Mouse (Mus musculus): Measurements from ENCODE around the gene Tmem19. TPM values are rescaled to one million over a fixed set of nuclear protein-coding genes. Genes with fewer than 3 reads are reported as not detected.
"Not testable (repeated sequence)": the region's sequence is repeated elsewhere in the genome, so short reads cannot be mapped to it uniquely, and the experiment has no call there.

The Tmem19 gene
- polyA plus RNA-seq, 1 experiment from 2014 or later, result 31.6 TPM

DNA sequence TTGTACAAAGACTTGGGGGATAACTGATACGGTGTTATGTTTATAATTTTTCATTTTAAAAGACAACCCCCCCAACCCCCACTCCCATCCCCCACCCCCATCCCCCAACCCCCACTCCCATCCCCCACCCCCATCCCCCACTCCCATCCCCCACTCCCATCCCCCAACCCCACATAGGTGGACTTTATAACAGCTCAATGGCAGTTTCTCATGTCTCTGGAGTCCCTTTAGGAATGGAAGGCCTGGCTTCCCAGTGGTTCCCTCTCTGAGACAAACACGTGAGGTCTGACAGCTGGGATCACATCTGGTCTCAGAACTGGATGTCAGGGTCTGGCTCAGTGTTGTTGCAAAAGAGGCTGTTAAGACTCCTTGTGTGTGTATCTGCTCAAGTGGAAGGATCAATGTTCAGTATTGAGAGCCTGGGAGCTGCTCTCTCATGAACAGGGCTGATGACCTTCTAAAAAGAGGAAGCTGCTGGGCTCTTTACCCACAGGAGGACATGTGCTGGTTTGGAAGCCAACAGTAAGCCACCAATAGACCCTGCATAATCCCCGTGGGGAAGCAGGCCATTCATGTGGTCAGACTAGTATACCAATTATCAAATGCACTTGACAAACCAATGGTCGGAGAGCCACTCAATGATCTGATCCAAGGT lies 19.4 kb downstream of the Tmem19 start:
- 84% methylated on average over 4 of the region's 4 CpGs for WGBS
- Histone ChIP-seq H3K9me3 (replicated peaks) (no peaks in the 10 kb centered on the region), H3K4me2 (no peak overlapping the region), H3K36me3 (peaks cover 53% of the 10 kb centered on the region), H3K27me3 (replicated peaks) (no peaks in the 10 kb centered on the region), H3K4me1 (no peaks in the 10 kb centered on the region), H3K4me3 (replicated peaks) (no peak overlapping the region), H3K27ac (replicated peaks) (no peak overlapping the region), H3K9ac (replicated peaks) (no peak overlapping the region)
- ATAC-seq (ENCODE audit: low FRiP score), result no peak

GRCm38 (mm10) chr10:115339820-115340328 lies 22.4 kb downstream of the Tmem19 start:
- 92% methylated on average over 7 of the region's 7 CpGs for WGBS

GRCm38 (mm10) chr10:115336901-115337300 lies 25.4 kb downstream of the Tmem19 start:
- ATAC-seq (ENCODE audit: low FRiP score), result no peak
- WGBS, result 84% methylated on average over 4 of the region's 4 CpGs

More at GRCm38 (mm10) chr10:115339820-115340328, 22.4 kb downstream of the Tmem19 start:
- H3K4me1 ChIP-seq, result no peaks in the 10 kb centered on the region
- peaks cover 40% of the 10 kb centered on the region for H3K36me3 ChIP-seq
- ATAC-seq (ENCODE audit: low FRiP score), result no peak
- no peak overlapping the region for H3K4me3 ChIP-seq (replicated peaks)
- no peak overlapping the region for H3K9ac ChIP-seq (replicated peaks)
- H3K27ac ChIP-seq (replicated peaks), result no peak overlapping the region
- no peak overlapping the region for H3K4me2 ChIP-seq
- H3K27me3 ChIP-seq (replicated peaks), result no peaks in the 10 kb centered on the region
- no peaks in the 10 kb centered on the region for H3K9me3 ChIP-seq (replicated peaks)

GRCm38 (mm10) chr10:115333528-115333927 lies 28.8 kb downstream of the Tmem19 start:
- no peaks in the 10 kb centered on the region for H3K27me3 ChIP-seq (replicated peaks)
- WGBS, result 84% methylated on average over 9 of the region's 9 CpGs
- ATAC-seq (ENCODE audit: low FRiP score), result no peak
- H3K9me3 ChIP-seq (replicated peaks), result no peaks in the 10 kb centered on the region
- no peak overlapping the region for H3K4me3 ChIP-seq (replicated peaks)
- H3K36me3 ChIP-seq, result 0 out of 2 replicates have a peak, but pooled peaks cover under 1% of the 10 kb centered on the region
- H3K27ac ChIP-seq (replicated peaks), result no peak overlapping the region
- no peak overlapping the region for H3K9ac ChIP-seq (replicated peaks)
- no peak overlapping the region for H3K4me2 ChIP-seq
- no peaks in the 10 kb centered on the region for H3K4me1 ChIP-seq

More at GRCm38 (mm10) chr10:115336901-115337300, 25.4 kb downstream of the Tmem19 start:
- H3K36me3 ChIP-seq, result peaks cover 25% of the 10 kb centered on the region
- no peak overlapping the region for H3K4me3 ChIP-seq (replicated peaks)
- no peak overlapping the region for H3K4me2 ChIP-seq
- H3K9ac ChIP-seq (replicated peaks), result no peak overlapping the region
- H3K9me3 ChIP-seq (replicated peaks), result no peaks in the 10 kb centered on the region
- no peaks in the 10 kb centered on the region for H3K27me3 ChIP-seq (replicated peaks)
- H3K4me1 ChIP-seq, result no peaks in the 10 kb centered on the region
- H3K27ac ChIP-seq (replicated peaks), result no peak overlapping the region

GRCm38 (mm10) chr10:115332997-115333396 lies 29.3 kb downstream of the Tmem19 start:
- H3K27ac ChIP-seq (replicated peaks), result no peak overlapping the region
- H3K36me3 ChIP-seq, result no peaks in the 10 kb centered on the region
- no peak overlapping the region for H3K4me3 ChIP-seq (replicated peaks)
- no peaks in the 10 kb centered on the region for H3K4me1 ChIP-seq
- H3K27me3 ChIP-seq (replicated peaks), result no peaks in the 10 kb centered on the region
- no peak for ATAC-seq (ENCODE audit: low FRiP score)
- no peaks in the 10 kb centered on the region for H3K9me3 ChIP-seq (replicated peaks)
- WGBS, result 90% methylated on average over 4 of the region's 4 CpGs
- no peak overlapping the region for H3K9ac ChIP-seq (replicated peaks)
- H3K4me2 ChIP-seq, result no peak overlapping the region

- no peak for ATAC-seq (ENCODE audit: low FRiP score)
- Histone ChIP-seq H3K27me3 (replicated peaks) (no peaks in the 10 kb centered on the region), H3K9me3 (replicated peaks) (no peaks in the 10 kb centered on the region), H3K9ac (replicated peaks) (no peak overlapping the region), H3K36me3 (no peaks in the 10 kb centered on the region), H3K4me2 (no peak overlapping the region), H3K4me1 (no peaks in the 10 kb centered on the region), H3K27ac (replicated peaks) (no peak overlapping the region), H3K4me3 (replicated peaks) (no peak overlapping the region)
- WGBS, result 86% methylated on average over 8 of the region's 8 CpGs
Observed at GRCm38 (mm10) chr10:115332420-115332952, 29.8 kb downstream of the Tmem19 start.

DNA sequence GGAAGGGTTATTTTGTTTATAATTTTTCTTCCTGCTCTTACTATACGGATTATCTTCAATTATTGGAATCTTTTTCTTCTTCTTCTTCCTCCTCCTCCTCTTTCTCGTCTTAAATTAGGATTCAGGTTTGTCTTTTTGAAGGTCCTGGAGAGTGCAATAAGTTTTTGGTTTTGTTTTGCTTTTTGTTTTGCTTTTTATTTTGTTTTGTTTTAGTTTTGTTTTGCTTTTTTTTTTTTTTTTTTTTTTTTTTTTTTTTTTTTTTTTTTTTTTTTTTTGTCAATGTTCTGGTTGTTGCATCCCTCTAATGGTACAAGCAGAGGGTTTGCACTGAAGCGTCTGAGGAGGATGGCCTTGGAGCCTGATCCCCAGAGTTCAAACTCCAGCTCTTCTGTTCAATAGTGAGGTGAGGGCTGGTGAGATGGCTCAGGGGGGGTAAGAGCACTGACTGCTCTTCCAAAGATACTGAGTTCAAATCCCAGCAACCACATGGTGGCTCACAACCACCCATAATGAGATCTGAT lies 33.2 kb downstream of the Tmem19 start:
- Histone ChIP-seq H3K36me3 (no peaks in the 10 kb centered on the region), H3K4me2 (no peak overlapping the region), H3K4me3 (replicated peaks) (no peak overlapping the region), H3K27me3 (replicated peaks) (no peaks in the 10 kb centered on the region), H3K9me3 (replicated peaks) (no peaks in the 10 kb centered on the region), H3K27ac (replicated peaks) (no peak overlapping the region), H3K4me1 (0 out of 2 replicates have a peak, but pooled peaks cover 2% of the 10 kb centered on the region), H3K9ac (replicated peaks) (no peak overlapping the region)
- no peak for ATAC-seq (ENCODE audit: low FRiP score)
- WGBS, result 85% methylated on average over 3 of the region's 3 CpGs

DNA sequence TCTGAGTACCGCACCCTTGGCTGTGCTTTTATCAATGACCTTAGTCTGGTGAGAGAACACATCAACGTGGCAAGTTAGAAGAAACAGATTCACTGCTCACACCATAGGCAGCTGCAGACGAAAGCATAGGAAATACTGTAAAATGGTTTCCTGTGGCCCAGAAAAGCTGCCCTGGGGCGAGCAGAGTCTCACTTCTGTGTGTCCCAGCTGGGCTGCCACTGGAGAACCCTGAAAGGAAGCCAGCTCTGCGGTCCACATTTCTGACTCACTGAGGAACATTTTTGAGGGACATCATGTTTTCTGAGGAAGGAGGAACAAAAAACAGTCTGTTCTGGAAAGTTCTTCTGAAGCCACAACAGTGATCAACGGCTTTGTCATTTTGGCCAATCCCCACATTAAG lies 33.8 kb downstream of the Tmem19 start:
- H3K4me1 ChIP-seq, result 0 out of 2 replicates have a peak, but pooled peaks cover 2% of the 10 kb centered on the region
- no peak overlapping the region for H3K4me3 ChIP-seq (replicated peaks)
- WGBS, result 82% methylated on average over 6 of the region's 6 CpGs
- H3K9me3 ChIP-seq (replicated peaks), result no peaks in the 10 kb centered on the region
- no peak overlapping the region for H3K9ac ChIP-seq (replicated peaks)
- ATAC-seq (ENCODE audit: low FRiP score), result no peak
- no peaks in the 10 kb centered on the region for H3K27me3 ChIP-seq (replicated peaks)
- no peaks in the 10 kb centered on the region for H3K36me3 ChIP-seq
- no peak overlapping the region for H3K4me2 ChIP-seq
- H3K27ac ChIP-seq (replicated peaks), result no peak overlapping the region

DNA sequence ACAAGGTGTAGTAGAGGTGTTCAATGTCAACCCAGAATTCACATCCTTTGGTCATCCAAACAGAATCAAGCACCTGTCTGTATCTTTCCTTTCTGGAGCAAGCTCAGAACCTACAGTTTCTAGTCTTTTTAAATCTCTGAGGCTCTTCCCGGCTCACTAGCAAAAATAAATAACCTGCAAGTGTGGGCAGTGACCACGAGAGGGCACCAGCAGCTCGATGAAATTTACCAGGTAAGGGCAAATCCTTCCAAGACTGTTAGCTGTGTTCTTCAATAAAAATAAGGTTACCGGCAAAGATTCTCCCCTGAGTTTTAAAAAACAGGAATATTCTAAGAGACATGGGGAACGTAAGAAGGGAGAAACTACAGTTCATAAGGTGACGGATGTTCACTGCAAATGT lies 39.0 kb downstream of the Tmem19 start:
- ATAC-seq (ENCODE audit: low FRiP score), result no peak

DNA sequence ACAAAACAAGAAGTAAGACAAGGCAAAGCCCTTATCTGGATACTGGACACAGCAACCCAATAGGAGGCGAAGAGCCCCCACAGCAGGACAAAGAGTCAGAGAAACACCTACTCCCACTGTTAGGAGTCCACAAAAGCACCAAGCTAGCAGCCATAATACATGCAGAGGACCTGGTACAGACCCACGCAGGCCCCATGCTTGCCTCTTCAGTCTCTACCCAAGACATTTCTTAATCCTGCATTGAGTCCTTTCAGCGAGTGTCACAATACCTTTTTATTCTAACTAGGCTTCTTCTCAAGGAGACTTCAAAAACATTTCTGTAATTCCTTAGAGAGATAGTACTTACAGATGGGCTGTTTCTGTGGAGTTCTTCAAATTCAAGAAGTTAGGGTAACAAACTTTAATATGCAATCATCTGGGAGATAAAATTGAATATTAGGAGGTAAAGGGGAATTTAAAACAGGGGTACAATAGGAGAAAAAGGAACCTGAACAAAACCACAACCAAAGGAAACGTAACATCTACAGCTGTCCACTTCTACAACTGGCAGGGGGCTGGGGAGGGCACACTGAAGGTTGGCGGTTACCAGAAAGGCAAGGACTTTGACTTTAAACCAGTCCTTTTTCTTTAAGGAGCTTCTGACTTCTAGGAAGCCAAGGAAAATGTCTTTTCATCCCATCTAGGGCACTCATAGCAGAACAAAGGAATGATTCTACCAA lies 40.8 kb downstream of the Tmem19 start:
- Histone ChIP-seq H3K36me3 (no peaks in the 10 kb centered on the region), H3K27ac (replicated peaks) (no peak overlapping the region), H3K27me3 (replicated peaks) (no peaks in the 10 kb centered on the region), H3K9me3 (replicated peaks) (no peaks in the 10 kb centered on the region), H3K4me1 (peaks cover 3% of the 10 kb centered on the region), H3K9ac (replicated peaks) (no peak overlapping the region), H3K4me3 (replicated peaks) (no peak overlapping the region), H3K4me2 (no peak overlapping the region)
- ATAC-seq (ENCODE audit: low FRiP score), result no peak
- 82% methylated on average over 5 of the region's 5 CpGs for WGBS

More for the DNA sequence above, 39.0 kb downstream of the Tmem19 start:
- no peaks in the 10 kb centered on the region for H3K27me3 ChIP-seq (replicated peaks)
- H3K9ac ChIP-seq (replicated peaks), result no peak overlapping the region
- H3K36me3 ChIP-seq, result no peaks in the 10 kb centered on the region
- 8% methylated on average over 6 of the region's 6 CpGs for WGBS
- H3K4me2 ChIP-seq, result no peak overlapping the region
- no peak overlapping the region for H3K4me3 ChIP-seq (replicated peaks)
- H3K4me1 ChIP-seq, result 0 out of 2 replicates have a peak, but pooled peaks cover 2% of the 10 kb centered on the region
- no peak overlapping the region for H3K27ac ChIP-seq (replicated peaks)
- H3K9me3 ChIP-seq (replicated peaks), result no peaks in the 10 kb centered on the region

- H3K27ac ChIP-seq (replicated peaks); H3K4me2 ChIP-seq; H3K9ac ChIP-seq (replicated peaks); H3K9me3 ChIP-seq (replicated peaks); H3K36me3 ChIP-seq; H3K27me3 ChIP-seq (replicated peaks); ATAC-seq (ENCODE audit: low FRiP score); H3K4me3 ChIP-seq (replicated peaks): not testable (repeated sequence)
- 67% methylated on average over 3 of the region's 3 CpGs for WGBS
- H3K4me1 ChIP-seq, result peaks cover 16% of the 10 kb centered on the region
Observed at GRCm38 (mm10) chr10:115318388-115318787, 43.9 kb downstream of the Tmem19 start.

All from neural tube, embryonic 15.5 days (tissue).